Comparison of ENCODE assay signal across 23 mouse cellular contexts in genomic region chr2:94932115-94932514, GRCm38 (mm10).
A peak's percentile ranks its signal among the peaks of the same experiment; 100 is the strongest.
DNase-seq lines count a peak whose midpoint lies in the region; ATAC-seq lines count a peak whose summit lies in the region.
"Had no signal": no experiment of that assay in that cellular context is flagged by ENCODE, and none has a peak within 500 bp of the region (broad histone marks: within the 10 kb centered on the region; RNA-seq: fewer than 3 reads in every experiment).

No protein-coding gene starts in this region.

- no peak overlapping the region for H3K9ac ChIP-seq in kidney, embryonic 15.5 days
- H3K9ac ChIP-seq in neural tube, embryonic 12.5 days: no peak overlapping the region
- no peak overlapping the region for H3K9ac ChIP-seq in neural tube, embryonic 14.5 days (replicated peaks; ENCODE audit: low read depth, low read length)
- H3K9ac ChIP-seq: embryonic facial prominence, embryonic 13.5 days; embryonic facial prominence, embryonic 15.5 days; forebrain, embryonic 12.5 days had no signal

- no peak overlapping the region for H3K4me3 ChIP-seq in kidney, embryonic 15.5 days (replicated peaks)
- no peak overlapping the region for H3K4me3 ChIP-seq in neural tube, embryonic 12.5 days
- H3K4me3 ChIP-seq in neural tube, embryonic 14.5 days (ENCODE audit: low read depth, low read length): no peak overlapping the region
- H3K4me3 ChIP-seq: embryonic facial prominence, embryonic 13.5 days; embryonic facial prominence, embryonic 15.5 days; erythroblast, embryonic 14.5 days; forebrain, embryonic 10.5 days; forebrain, embryonic 12.5 days had no signal

- DNase-seq in kidney, postnatal 25 days: no peak
- DNase-seq in neural tube, embryonic 10.5 days (ENCODE audit: extremely low spot score, low spot score): no peak
- no peak for DNase-seq in cerebellum, adult 9-10 months
- no peak for DNase-seq in adipocyte (ENCODE audit: low spot score)
- DNase-seq: adrenal gland, adult 8-10 months; adrenal gland, postnatal 14 days; adrenal gland, postnatal 36 days; cerebellum, adult 11-12 months; cerebellum, adult 2 months; cerebellum, adult 9-11 months; cerebellum, postnatal 14 days; cerebellum, postnatal 36 days; embryo, embryonic 11 days had no signal

- H3K27me3 ChIP-seq in kidney, embryonic 15.5 days: no peaks in the 10 kb centered on the region
- H3K27me3 ChIP-seq in neural tube, embryonic 12.5 days (replicated peaks): no peaks in the 10 kb centered on the region
- H3K27me3 ChIP-seq in neural tube, embryonic 14.5 days (ENCODE audit: control insufficient read depth, insufficient read depth, low read length): no peaks in the 10 kb centered on the region
- H3K27me3 ChIP-seq: embryonic facial prominence, embryonic 13.5 days; embryonic facial prominence, embryonic 15.5 days; forebrain, embryonic 12.5 days had no signal

- no peaks in the 10 kb centered on the region for H3K4me1 ChIP-seq in kidney, embryonic 15.5 days
- no peaks in the 10 kb centered on the region for H3K4me1 ChIP-seq in neural tube, embryonic 12.5 days
- H3K4me1 ChIP-seq in neural tube, embryonic 14.5 days (ENCODE audit: control insufficient read depth, insufficient read depth, low read length): no peaks in the 10 kb centered on the region
- H3K4me1 ChIP-seq: embryonic facial prominence, embryonic 13.5 days; embryonic facial prominence, embryonic 15.5 days; forebrain, embryonic 10.5 days; forebrain, embryonic 12.5 days had no signal

- H3K4me2 ChIP-seq in kidney, embryonic 15.5 days: no peak overlapping the region
- no peak overlapping the region for H3K4me2 ChIP-seq in neural tube, embryonic 12.5 days (replicated peaks)
- no peak overlapping the region for H3K4me2 ChIP-seq in neural tube, embryonic 14.5 days (ENCODE audit: low read depth, low read length)
- H3K4me2 ChIP-seq: embryonic facial prominence, embryonic 13.5 days; embryonic facial prominence, embryonic 15.5 days; forebrain, embryonic 12.5 days had no signal

- H3K27ac ChIP-seq in kidney, embryonic 15.5 days: no peak overlapping the region
- no peak overlapping the region for H3K27ac ChIP-seq in neural tube, embryonic 12.5 days
- no peak overlapping the region for H3K27ac ChIP-seq in neural tube, embryonic 14.5 days (ENCODE audit: low read depth, low read length)
- H3K27ac ChIP-seq: embryonic facial prominence, embryonic 13.5 days; embryonic facial prominence, embryonic 15.5 days; forebrain, embryonic 10.5 days; forebrain, embryonic 12.5 days had no signal

- no peaks in the 10 kb centered on the region for H3K36me3 ChIP-seq in kidney, embryonic 15.5 days
- no peaks in the 10 kb centered on the region for H3K36me3 ChIP-seq in neural tube, embryonic 12.5 days
- H3K36me3 ChIP-seq in neural tube, embryonic 14.5 days (ENCODE audit: control insufficient read depth, insufficient read depth, low read length): no peaks in the 10 kb centered on the region
- H3K36me3 ChIP-seq: embryonic facial prominence, embryonic 13.5 days; embryonic facial prominence, embryonic 15.5 days; forebrain, embryonic 10.5 days; forebrain, embryonic 12.5 days had no signal

- ATAC-seq in kidney, embryonic 15.5 days (replicated peaks; ENCODE audit: low FRiP score): 0 out of 2 replicates have a peak, but pooled peaks have one; percentile 49
- peak; percentile 66; the same call in 1 of the 2 replicates for ATAC-seq in neural tube, embryonic 12.5 days (ENCODE audit: low FRiP score, low read depth)
- peak; percentile 68 for ATAC-seq in neural tube, embryonic 14.5 days (ENCODE audit: low read depth)
- ATAC-seq: forebrain, embryonic 14.5 days; forebrain, embryonic 16.5 days had no signal

- 37% methylated on average over 4 of the region's 4 CpGs for WGBS in kidney, embryonic 15.5 days
- 77% methylated on average over 4 of the region's 4 CpGs for WGBS in neural tube, embryonic 12.5 days
- 54% methylated on average over 4 of the region's 4 CpGs for WGBS in neural tube, embryonic 14.5 days

- H3K9me3 ChIP-seq in kidney, embryonic 15.5 days (replicated peaks): no peaks in the 10 kb centered on the region
- no peaks in the 10 kb centered on the region for H3K9me3 ChIP-seq in neural tube, embryonic 12.5 days
- H3K9me3 ChIP-seq in neural tube, embryonic 14.5 days (ENCODE audit: control insufficient read depth, low read length): no peaks in the 10 kb centered on the region
- H3K9me3 ChIP-seq: embryonic facial prominence, embryonic 13.5 days; embryonic facial prominence, embryonic 15.5 days; forebrain, embryonic 10.5 days; forebrain, embryonic 12.5 days had no signal
